Mouse (Mus musculus) cerebellum, postnatal 25 days (tissue): ENCODE results near the gene Nudt22.
A peak's percentile ranks its signal among the peaks of the same experiment; 100 is the strongest.

Experiments used
- DNase-seq, 2 experiments: peaks; one replicate each; pipeline ENCODE4 v3.0.0; 2021; ENCODE audit warnings: mixed read lengths in 2 of 2

Nudt22 gene

DNA sequence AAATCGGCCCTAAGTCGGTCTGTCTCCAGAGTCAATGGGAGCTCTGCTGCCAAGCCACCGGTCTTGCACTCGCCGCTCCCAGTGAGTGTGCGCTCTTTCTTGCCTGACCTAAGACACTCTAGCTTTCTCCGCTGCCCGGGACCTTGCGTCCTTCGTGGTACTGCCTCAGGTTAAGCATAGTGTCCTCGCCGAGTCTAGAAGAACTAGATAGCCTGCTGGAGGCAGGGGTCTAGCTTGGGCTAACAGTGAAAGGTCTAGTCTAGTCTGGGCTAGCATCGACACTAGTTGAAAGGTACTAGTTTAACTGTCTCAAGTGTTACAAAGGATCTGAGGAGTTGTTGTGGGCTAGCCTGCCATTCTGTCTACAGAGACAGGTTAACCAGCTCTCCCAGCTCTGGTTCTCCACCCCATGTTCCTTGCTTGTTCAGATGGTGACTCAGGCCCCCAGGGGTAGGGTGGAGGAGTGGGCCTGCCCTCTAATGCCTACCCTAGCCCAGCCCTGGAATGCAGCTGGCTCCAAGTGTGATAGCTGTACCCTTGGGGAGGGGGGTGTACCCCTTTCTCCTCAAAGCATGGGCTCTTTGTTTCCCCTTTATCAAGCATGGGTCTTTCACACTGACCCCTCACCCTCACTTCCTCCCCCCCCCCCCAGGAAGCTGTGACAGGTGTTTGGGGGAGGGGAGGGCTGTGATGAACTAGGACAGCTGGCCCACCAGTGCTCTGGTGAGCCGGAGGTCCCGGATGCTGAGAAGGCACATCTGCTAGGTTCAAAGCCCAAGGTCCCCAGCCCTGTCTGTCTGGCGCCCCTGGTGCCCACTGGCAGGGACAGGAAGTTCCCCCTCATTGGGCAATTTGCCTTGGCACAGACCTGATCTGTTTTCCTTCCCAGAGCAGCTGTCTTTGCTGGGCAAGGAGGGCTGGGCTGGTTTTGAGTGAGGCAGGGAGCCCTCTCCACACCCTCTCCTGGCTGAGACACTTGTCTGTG, 20.1 kb downstream of the Nudt22 start, which contains the start of gene Plcb3:
TSS of gene Plcb3 (minus strand) at position 934 of the 985 bp plus-strand sequence.
- DNase-seq: peak; percentile 52 to 54

DNA sequence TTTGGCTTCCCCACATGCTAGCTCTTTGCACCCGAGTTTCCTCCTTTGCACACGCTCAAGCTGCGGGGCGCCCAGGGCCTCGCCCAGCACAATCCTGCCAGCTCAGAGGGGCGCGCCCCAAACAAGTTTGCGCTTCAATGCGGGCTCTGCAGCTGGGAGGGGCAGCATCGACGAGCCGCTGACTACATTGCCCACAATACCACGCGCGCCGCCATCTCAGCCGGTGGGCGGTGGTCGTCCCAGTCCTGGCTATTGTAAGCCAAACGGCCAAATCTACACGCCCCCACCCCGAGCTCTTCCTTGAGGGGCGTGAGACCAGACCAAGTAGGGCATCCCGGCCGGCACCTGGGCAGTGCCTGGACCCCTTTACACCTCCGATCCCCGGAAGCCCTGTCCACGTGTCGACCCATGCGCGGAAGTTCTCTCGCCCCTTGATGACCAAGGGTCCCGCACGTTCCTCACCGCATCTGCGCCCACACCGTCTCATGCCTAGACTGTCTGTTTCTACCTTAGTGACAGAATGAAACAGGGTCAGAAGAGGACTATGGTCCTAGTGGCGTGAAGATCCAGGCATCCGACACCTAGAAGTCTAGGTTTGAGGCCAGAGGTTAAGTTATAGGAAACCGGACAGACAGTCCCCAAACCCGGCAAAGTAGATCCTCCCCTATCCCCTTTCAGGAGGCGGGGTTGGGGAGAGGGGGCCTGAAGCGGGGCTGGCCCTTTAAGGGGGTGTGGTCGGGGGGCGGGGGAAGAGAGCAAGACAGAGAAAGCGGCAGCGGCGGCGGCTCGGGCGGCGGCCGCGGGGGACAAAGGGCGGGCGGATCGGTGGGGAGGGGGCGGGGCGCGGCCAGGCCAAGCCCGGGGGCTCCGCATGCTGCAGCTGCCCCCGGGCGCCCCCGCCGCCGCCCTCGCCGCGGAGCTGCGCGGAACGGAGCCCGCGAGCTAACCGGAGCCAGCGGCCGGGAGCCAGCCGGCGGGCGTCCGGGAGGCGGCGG, 21.4 kb downstream of the Nudt22 start, which contains the start of gene Ppp1r14b:
TSS of gene Ppp1r14b (plus strand) at position 758 of the 995 bp plus-strand sequence.
- peak; percentile 63 to 82 for DNase-seq

DNA sequence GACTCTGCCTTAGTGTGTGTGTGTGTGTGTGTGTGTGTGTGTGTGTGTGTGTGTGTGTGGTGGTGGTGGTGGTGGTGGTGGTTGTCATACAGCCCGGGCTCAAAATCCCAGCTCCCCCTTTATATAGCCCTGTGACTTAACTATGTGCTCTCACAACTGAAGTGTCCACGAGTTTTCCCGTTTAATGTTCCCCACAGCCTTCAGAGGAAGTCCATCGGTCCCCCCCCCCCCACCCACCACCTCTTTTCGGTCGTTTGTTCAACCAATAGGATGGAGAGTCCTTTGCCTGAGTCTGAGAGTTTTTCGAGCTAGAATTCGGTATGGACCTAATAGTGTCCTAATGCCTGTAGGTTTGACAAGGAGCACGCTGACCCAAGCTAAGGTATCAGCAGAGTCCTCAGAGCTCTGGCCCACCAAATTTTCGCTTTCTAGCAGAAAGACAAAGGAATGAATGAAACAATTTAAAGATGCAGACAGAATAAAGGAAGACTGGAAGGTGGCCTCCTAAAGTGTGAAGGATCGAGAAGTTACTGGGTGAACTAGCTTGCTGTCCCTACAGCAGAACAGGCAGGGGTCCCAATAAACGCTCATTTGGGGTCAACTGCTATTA, 22.2 kb downstream of the Nudt22 start:
- no peak for DNase-seq

DNA sequence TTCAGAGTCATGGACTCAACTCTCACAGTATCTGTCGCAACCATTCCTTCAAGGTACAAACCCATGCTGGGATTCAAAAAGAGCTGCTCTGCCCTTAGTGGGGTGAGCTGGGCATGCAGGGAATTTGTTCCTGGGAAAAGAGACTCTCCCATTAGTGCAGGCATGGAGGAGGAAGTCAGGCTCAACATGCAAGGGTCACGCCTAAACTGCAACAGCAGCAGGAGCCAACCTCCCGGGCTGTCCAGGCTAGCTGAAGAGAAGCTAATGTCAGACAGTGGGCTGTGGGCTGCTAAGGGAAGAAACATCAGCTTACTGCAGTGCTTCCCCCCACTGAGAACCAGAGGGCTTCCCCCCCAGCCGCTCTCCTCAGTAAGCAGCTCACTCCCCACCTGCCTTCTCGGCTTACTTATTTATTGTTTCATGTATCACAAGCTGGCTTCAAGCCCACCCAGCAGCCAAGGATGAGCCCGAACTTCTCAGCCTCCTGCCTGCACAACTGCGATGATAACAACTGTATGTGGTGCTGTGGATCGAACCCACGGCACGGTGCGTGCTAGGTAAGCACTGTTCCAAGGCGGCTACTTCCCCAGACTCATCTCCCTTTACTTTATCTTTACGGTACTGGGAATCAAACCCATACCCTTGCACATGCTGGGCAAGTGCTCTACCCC, 23.5 kb downstream of the Nudt22 start:
- DNase-seq: no peak

DNA sequence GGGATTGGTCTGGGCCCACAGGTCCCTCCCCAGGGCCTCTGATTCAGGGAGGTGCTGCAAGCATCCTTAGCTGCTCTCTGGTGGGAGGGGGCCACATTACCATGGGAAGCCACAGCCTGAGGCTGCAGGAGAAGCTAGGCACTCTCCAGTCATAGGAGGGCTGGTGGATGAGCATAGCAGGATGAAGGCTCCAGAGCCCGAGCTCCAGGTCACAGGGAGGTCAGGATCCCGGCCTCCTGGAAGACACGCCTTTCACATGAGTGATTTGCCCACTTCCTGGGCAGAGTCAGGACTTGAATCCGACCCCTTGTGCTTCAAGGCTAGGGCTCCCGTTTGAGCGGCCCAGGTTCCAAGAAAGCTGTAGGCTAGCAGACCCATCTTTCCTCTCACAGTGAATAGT, 24.3 kb downstream of the Nudt22 start:
- DNase-seq: no peak

DNA sequence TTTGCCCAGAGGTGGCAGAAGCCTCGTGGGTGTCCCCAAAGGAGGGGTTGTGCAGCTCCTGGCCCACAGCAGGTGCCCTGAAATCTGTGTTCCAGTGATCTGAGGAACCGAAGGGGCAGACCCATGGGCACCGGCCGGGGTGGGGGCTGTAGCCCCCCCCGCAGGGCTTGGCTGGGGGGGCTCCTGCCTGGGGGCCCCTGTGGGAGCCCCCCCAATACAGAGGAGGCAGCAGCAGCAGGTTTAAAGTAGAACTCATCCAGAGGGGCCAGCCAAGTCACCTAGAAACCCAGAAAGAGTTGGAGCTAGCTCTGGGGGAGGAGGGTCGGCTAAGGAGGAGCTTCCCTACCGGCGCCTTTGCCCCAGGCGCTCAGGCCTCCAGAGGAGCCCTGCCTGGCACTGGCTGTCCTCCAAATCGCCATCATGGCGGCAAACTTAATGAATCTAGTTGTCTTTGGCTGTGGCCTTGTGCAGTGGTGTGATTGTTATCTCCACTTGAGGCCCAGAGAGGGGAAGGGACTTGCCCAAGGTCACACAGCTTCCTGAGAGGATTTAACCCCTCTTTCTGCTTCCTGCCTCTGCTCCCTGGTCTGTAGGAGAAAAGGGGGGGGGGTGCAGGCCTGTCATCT, 25.3 kb downstream of the Nudt22 start:
- no peak for DNase-seq

DNA sequence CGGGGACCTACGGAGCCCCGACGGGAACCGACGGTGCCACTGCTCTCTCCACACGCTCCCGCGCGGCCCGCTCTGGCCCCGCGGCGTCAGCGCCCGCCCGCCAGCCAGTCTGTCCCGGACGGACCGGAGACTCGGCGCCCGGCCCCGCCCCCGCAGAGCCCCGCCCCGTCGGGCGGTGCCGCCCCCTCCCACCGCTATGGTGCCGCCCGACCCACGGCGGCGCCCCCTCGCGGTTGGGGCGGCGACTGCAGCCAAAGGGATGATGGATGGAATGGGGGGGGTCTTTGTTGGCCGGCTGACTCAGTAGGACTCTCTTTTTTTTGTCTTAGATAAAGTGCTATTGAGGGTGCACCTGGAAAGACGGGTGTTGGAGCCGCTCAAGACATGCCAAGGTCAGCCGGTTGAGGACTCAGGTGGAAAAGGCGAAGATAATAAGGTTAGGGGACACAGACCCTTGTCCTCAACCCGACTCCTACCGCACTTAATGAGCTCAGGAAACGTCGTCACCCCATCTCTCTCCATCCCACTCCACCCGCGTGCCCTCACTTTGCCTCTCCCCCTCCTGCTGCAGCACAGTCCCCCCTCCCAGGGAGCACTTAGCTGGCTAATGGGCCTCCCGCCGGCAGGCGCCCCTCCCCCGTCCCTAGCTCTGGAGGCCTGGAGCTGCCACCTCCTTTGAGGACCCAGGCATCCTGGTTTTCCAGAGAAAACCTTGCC, 26.1 kb downstream of the Nudt22 start:
- DNase-seq: peak in 1 of 2 experiments; percentile 68

DNA sequence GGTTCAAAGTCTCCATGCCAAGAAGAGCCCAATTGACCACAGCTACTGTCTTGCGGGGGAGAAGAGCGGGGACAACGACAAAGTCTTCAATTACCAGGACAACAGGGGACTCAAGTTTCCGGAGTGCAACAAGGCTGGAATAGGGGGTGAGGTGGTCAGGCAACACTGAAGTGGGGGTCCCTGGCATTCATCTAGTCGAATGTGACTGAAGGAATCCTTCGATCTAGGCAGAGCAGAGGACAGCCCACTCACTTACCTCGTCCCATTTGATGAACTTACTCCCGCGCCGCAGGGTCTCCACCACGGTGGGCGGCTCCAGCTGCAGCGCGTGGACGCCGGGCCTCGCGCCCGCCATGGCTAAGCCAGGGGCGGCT, 26.6 kb downstream of the Nudt22 start:
- DNase-seq: no peak

DNA sequence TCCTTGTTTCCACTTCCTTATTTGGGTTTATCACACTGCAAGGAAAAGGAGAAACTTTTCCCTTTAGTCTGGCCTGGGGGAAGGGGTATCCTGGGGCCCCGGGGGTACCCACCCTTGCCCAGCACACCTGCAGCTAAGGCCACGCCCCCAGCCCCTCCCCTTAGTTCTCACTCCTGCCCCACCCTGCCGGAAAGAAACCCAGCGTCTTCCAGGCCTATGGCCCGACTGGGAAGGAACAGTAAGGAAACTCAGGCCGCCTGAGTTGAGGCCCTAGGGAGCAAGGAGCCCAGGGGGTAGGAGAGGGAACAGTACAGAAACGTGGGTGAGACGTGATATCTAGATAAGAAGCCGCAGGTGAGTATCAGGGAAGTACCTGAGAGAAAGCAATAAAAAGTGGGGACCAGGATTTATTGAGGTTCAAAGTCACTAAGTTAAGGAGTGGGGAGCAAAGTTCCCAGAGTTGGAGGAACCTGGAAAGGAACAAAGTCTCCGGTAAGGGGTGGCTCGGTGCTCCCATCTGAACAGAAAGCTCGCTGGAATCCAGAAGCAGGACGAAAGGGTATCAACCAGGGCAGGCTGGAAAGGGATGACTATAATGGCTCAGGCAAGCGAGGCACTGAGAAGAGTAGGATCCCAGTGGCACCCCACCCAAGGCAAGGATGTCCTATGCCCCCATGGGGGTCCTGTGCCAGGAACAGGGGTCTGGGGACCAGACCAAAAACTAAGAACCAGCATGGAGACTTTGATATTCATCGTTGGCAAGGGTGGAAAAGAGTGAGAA, 27.2 kb downstream of the Nudt22 start:
- peak in 1 of 2 experiments; percentile 39 for DNase-seq

DNA sequence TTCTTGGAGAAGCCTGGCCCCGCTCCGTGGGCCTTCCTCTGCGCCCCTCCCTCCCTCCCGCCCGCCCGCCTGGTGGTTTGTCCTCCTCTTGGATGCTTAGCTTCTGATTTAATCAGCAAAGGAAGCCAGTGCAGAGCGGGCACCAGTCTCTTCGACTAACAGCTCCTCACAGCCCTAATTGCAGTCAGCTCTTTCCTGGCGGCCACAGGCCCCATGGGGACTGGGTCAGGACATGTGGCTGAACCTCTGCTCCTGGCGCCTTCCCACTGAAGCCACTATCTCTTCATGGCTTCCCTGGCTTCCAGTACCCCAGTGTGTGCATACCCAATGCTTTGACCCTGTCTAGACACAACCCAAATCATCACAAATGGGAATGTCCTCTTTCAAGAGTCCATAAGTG, 39.5 kb downstream of the Nudt22 start:
- no peak for DNase-seq

DNA sequence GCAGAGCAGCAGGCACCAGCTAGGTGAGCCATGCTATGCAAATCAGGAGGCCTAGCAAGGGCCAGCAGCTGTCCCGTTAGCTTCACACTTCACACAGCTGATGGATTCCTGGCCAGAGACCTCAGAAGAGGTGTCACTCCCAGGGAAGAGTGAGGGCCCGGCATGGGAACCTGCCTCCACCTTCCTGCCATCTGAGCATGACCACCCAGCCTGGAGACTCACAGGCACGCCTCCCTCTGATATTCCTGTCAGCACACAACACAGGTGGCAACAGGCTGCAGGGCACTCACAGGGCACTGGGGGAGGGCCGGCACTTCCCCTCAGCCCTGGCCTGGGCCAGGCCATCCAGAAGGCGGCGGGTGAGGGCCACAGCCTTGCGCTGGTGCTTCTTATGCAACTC, 40.5 kb downstream of the Nudt22 start:
- no peak for DNase-seq

DNA sequence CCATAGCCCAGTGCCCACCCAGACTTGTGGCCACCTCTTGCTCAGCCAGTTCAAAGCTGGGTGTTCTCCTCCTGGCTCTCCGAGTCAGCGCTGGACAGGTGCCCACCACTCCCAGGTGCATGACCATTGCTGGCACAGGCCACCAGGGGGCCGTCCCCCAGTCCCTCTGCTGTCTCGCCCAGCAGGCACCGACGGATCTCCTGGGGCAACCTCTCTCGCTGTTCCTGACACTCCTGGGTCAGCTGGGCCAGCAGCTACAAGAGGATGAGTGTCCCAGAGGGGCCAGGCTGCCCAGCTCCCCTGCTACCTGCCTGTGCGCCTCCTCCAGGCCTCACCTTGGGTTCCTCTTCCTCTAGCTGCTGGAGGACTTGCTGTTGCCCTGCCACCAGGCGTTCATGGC, 41.9 kb downstream of the Nudt22 start:
- DNase-seq: peak; percentile 34 to 71

DNA sequence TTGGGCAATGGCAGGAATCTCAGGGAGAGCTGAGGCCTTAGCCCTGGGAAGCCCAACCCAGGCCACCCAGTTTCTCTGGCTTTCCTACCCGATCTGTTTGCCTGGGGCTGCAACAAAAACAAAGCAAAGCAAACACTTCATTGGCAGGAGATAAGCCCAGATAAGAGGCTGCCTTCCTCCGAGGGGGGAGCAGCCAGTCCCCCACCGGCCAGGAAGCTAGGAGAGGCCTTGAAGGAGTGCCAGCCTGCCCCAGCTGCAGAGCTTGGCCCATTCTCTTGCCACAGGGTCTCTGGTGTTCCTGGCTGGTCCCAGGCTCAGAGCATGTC, 43.2 kb downstream of the Nudt22 start:
- DNase-seq: peak; percentile 34 to 51

DNA sequence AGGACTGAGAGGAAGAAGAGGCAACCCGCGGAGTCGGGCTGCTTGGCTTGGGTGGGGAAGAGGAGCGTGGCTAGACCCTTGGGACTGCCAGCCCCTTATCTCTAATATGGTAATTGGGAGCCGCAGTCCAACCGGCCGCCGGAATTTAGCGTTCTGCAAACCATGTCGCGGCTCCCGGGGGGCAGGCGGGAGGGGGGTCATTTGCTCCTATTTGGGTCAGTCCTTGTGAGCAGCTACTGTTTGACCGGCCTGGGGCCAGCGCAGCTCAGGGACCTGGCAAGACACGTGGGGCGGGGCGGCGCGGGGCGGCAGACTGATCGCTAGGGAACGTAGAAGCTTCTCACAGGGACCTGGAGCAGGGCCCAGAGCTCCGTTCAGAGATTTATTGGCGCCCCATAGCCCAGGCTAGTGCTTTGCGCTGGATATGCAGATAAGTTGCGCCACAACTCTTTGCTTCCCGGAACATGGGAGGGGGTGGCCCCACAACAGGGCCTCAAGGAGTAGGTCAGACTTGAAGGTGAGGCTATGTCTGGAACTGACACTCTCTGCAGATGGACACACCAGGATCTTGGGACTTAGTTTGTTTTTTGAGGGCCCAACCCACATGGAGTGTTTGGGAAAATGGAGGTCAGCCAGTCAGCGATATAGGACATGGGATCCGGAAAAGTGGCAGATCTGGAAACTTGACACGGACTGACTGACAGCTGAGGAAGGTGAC, 43.8 kb downstream of the Nudt22 start:
- DNase-seq: peak; percentile 78 to 86

DNA sequence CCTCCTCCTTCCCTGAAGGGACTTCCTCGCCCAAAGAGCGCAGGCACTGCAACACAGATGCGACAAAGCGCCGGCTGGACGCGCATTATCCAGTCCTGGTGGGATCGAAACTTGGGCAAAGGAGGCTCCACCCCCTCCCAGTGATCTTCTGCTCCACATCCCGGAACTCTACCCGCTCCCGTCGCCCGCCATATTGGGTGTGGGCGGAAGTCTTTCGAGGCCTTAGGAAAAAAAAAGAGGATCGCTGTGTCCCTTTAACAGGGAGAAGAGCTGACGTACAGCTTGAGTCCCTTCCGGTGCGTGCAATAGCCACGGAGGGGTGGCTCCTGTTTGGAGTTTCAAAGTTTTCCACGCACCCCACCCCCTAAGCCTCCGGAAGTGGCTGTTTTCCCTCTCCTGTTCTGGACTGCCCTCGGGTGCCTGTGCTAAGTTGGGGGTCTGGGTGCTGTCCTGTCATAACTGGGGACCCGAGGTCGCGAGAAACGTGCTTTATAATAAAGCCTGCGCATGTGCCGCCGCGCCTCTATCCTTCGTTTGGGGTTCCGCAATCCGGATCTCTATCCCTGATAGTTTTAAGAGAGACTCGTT, 44.4 kb downstream of the Nudt22 start:
- peak; percentile 92 to 94 for DNase-seq

DNA sequence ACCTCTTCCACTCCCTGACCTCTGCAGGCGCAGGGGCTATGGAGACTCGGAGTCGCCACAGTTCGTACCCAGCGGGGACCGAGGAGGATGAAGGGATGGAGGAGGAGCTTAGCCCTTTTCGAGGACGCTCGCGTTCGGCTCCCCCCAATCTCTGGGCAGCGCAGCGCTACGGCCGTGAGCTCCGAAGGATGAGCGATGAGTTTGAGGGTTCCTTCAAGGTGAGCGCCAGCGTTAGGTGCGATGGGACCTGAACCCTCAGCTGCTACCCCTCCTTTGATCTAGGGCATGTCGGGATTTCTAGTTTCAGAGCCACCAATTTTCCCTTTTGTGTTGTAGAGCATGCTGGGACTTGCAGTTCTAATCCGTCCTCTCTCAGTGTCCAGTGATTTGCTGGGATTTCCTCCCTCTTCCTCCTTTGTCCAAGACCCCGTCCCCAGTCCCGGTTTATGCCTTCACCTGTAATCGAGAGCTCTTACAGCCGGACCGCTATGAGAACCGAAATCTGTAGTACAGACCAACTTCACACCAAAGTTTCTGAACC, 45.2 kb downstream of the Nudt22 start:
- peak; percentile 72 to 75 for DNase-seq

DNA sequence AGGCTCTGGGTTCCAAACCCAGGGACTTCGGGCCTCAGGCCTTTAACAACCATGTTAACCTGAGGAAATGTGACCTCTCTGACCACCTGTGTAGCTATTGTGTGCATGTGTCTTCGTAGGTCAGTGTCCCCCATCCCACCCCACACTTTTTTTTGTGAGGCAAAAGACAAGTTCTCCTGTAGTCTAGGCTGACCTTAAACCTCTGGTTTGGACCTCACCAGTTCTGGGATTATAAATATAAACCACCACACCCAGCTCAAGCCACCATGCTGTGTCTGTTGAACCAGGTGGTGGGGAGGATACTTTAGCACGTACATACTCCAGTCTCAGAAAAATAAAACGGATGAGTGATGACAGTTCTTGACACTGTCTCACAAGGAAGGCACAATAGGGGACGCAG, 46.0 kb downstream of the Nudt22 start:
- DNase-seq: no peak

DNA sequence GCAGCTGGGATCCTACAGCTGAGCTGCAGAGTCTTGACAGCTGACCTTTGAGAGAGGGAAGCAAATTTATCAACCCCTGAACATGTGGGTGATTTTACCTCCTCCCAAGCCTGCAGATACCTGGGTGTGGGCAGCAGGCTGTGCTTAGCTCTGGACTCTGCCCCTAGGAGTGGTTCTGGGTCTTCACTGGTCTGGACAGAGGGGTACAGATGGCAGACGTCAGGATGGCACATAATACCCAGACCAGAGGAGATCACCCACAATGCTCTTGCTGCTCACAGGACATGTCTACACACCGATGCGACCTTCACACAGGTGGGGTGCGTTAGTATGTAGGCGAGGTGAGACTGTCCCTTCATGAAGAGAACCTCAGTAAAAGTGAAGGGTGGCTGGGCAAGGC, 46.4 kb downstream of the Nudt22 start:
- no peak for DNase-seq

DNA sequence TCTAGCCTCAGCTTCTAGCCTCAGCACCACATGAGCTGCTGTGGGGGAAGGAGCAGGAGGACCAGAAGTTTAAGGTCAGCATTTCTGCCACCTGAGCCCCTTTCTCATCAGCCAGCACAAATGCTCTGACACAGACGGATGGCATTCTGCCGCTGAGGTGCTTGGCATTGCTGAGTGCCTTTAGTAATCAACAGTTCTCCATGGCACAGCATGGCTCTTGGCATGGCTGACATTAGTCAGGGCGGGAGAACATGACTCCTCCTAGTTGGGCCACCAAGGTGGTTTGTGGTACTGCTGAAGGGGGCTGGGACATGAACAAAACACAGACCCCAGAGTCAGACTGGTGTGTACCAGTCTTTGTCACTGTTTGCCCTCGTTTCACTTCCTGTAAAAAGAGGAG, 47.7 kb downstream of the Nudt22 start:
- DNase-seq: peak; percentile 87 to 91
